Mouse (Mus musculus) hindbrain, postnatal 0 days (tissue): ENCODE data around the gene Zmym4. TPM values are rescaled to one million over a fixed set of nuclear protein-coding genes. Genes with fewer than 3 reads are reported as not detected.
"Not testable (repeated sequence)": the region's sequence is repeated elsewhere in the genome, so short reads cannot be mapped to it uniquely, and the experiment has no call there.

Experiments
- ATAC-seq: fragments of 200-750 bp; cut with Nextera tagmentation; 2 replicates; pipeline ENCODE4 v1.8.0; 2017; ENCODE audit warnings: mild to moderate bottlenecking, moderate TSS enrichment, moderate library complexity
- DNase-seq: peaks from one replicate; pipeline ENCODE4 v3.0.0-alpha.2; 2015; ENCODE audit warnings: low spot score
- H3K27ac ChIP-seq: fragments of 300-500 bp; sonication (generic); 2 replicates; pipeline ENCODE4 v1.5.1; 2014; ENCODE audit warnings: mild to moderate bottlenecking
- H3K27me3 ChIP-seq: fragments of 300-500 bp; sonication (generic); 2 replicates; pipeline ENCODE4 v1.6.1; 2014; ENCODE audit warnings: low read length, mixed read lengths; ENCODE audit not compliant: insufficient read depth
- H3K36me3 ChIP-seq: fragments of 300-500 bp; sonication (generic); 2 replicates; pipeline ENCODE4 v1.6.1; 2014; ENCODE audit warnings: low read length, mixed read lengths; ENCODE audit not compliant: insufficient read depth
- H3K4me1 ChIP-seq: fragments of 300-500 bp; sonication (generic); 2 replicates; pipeline ENCODE4 v1.6.1; 2014; ENCODE audit warnings: antibody characterized with exemption, low read length, mixed read lengths; ENCODE audit not compliant: insufficient read depth
- H3K4me2 ChIP-seq: fragments of 300-500 bp; sonication (generic); 2 replicates; pipeline ENCODE4 v1.6.1; 2014; ENCODE audit warnings: low read depth, mild to moderate bottlenecking, low read length, moderate library complexity, mixed read lengths
- H3K4me3 ChIP-seq: fragments of 300-500 bp; sonication (generic); 2 replicates; pipeline ENCODE4 v1.5.1; 2014; ENCODE audit warnings: low read length
- H3K9ac ChIP-seq: fragments of 300-500 bp; sonication (generic); replicated peaks from 2 replicates; pipeline ENCODE4 v1.6.1; 2014; ENCODE audit warnings: mild to moderate bottlenecking, low read length, moderate library complexity, mixed read lengths
- H3K9me3 ChIP-seq: fragments of 300-500 bp; sonication (generic); 2 replicates; pipeline ENCODE4 v1.6.1; 2016; ENCODE audit warnings: low read length, mixed read lengths
- CTCF ChIP-seq: IDR thresholded peaks from 2 replicates; pipeline ENCODE4 v1.5.1; 2016; ENCODE audit warnings: antibody characterized with exemption, control low read depth, low read depth
- WGBS: fragments of 180-500 bp; shearing (Covaris S2); extraction: QIAGEN DNeasy Blood & Tissue Kit; methylation state at CpG from one replicate; pipeline ENCODE4 v1.1.7; 2014; 5-methylcytosine and 5-hydroxymethylcytosine counted together
- polyA plus RNA-seq: library from polyadenylated mRNA; unstranded; fragments of >200 nt; fragmentation: Nextera tagmentation; extraction: Ambion mirVana; gene quantifications from 2 replicates; pipeline ENCODE4 v1.2.1, GENCODE M21; 2015
- total RNA-seq: library from RNA; depleted of rRNA; stranded (reverse); fragments of >200 nt; gene quantifications from 2 replicates; pipeline ENCODE4 v1.2.3, GENCODE M21; 2014; rRNA removed

The Zmym4 gene
- total RNA-seq, result 42.9 and 49.9 TPM in 2 replicates
- 20.3 and 21.2 TPM in 2 replicates for polyA plus RNA-seq

DNA sequence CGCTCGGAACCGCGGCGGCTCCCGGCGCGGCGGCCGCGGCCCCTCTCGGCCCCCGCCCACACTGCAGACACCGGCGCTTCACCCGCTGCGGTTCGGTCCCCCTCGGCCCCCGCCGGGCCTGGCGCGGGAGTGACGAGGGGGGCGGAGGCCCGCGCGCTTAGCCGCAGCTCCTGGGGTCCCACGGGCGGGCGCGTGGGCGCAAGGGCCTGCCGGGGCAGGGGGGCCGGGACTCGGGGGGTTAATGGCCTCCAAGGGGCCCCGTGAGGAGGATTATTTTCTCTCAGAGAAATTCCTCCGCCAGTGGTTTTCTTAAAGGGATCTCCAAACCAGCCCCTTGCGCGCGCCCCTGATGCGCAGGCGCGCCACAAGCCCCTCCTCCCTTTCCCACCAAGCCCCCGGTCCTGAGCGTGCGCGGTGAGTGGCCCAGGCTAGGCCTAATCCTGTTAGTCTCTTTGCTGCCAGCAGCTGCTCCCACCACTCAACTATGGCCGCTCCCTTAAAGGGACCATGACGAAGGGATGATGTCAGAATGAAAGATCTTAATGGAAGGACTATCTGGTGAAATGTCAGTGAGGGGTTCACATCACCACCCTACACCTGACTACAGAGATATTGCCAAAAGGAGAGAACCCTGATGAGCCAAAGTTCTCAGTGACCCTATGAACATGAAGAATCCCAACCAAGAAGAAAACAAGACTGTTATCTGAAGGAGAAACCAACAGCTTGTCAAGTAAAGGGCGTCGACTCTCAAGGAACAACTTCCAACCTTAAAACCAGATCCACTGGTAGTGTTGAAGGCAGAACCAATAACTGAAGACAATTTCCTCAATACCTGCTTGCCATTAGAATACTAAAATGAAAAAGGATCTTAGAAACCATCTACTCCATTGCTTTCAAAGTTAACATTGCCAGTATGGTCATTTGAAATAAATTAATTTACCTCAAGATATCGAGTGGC lies at the start of gene Zmym4:
TSS of gene Zmym4 (minus strand) at position 272 of the 958 bp plus-strand sequence.
- WGBS, result 8% methylated on average over 34 of the region's 54 CpGs
- peak; percentile 99 for ATAC-seq

DNA sequence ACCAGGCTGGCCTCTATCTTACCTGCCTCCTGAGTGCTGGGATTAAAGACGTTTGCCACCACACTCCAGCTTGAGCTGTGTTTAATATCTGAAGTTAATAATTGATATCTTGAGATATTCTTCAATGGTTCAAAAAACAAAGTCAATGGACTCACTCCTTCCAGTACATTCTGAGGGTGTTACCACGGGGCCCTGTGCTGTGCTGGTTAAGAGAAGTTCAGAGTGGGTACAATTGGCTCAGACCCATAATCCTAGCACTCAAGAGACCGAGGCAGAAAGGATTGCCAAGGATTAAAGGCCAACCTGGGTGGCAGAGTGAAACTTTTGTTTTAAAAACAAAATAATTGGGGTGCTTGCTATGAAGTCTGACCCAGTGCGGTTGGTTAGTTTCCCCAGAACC lies 48.4 kb upstream of the Zmym4 start:
- WGBS, result 78% methylated on average over 4 of the region's 4 CpGs

More for the DNA sequence above, at the start of gene Zmym4:
- Histone ChIP-seq H3K27ac (peak within 1 kb of the TSS; percentile 98), H3K27me3 (no peaks in the 10 kb centered on the region), H3K9me3 (no peaks in the 10 kb centered on the region), H3K4me2 (peak within 1 kb of the TSS; percentile 63), H3K9ac (peak within 1 kb of the TSS; percentile 99), H3K36me3 (no peaks in the 10 kb centered on the region), H3K4me1 (0 out of 2 replicates have a peak, but pooled peaks cover 7% of the 10 kb centered on the region), H3K4me3 (peak within 1 kb of the TSS; percentile 99)
- TF ChIP-seq CTCF, result no peak
- DNase-seq, result peak; percentile 99

DNA sequence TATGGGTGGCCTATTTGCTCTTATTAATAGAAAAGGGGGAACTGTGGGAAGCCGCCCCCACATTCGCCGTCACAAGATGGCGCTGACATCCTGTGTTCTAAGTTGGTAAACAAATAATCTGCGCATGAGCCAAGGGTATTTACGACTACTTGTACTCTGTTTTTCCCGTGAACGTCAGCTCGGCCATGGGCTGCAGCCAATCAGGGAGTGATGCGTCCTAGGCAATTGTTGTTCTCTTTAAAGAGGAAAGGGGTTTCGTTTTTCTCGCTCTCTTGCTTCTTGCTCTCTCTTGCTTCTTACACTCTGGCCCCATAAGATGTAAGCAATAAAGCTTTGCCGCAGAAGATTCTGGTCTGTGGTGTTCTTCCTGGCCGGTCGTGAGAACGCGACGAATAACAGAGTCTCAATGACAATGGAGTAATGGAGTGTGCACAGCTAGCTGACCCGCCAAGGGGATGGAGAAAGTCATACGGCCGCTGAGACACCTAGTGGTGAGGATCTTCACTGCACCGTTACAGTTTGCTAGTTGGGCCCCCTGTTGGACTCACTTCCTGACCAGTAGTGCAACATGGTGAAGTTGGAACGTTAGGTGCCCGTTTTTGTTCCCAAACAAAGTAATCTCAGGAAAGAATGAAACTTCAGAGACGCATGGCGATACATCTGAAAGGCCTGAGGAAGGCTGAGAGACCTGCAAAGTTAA lies 47.5 kb upstream of the Zmym4 start:
- not testable (repeated sequence) for H3K27me3 ChIP-seq, H3K9me3 ChIP-seq, H3K9ac ChIP-seq, H3K4me1 ChIP-seq, H3K36me3 ChIP-seq
- Histone ChIP-seq H3K4me2 (peak overlapping the region; percentile 42), H3K4me3 (peak overlapping the region; percentile 29), H3K27ac (peak overlapping the region; percentile 62; the same call in 1 of the 2 replicates)
- DNase-seq (peak; percentile 93), ATAC-seq (peak; percentile 98)
- peak; percentile 96 for TF ChIP-seq CTCF
- WGBS, result 10% methylated on average over 14 of the region's 26 CpGs

More for the DNA sequence above, 48.4 kb upstream of the Zmym4 start:
- ATAC-seq, result no peak
- Histone ChIP-seq H3K9me3 (no peaks in the 10 kb centered on the region), H3K4me2 (no peak overlapping the region), H3K27ac (no peak overlapping the region), H3K36me3 (no peaks in the 10 kb centered on the region), H3K4me1 (no peaks in the 10 kb centered on the region; the same call in 1 of the 2 replicates), H3K9ac (no peak overlapping the region), H3K27me3 (no peaks in the 10 kb centered on the region), H3K4me3 (no peak overlapping the region)
- DNase-seq, result no peak
- no peak for TF ChIP-seq CTCF

DNA sequence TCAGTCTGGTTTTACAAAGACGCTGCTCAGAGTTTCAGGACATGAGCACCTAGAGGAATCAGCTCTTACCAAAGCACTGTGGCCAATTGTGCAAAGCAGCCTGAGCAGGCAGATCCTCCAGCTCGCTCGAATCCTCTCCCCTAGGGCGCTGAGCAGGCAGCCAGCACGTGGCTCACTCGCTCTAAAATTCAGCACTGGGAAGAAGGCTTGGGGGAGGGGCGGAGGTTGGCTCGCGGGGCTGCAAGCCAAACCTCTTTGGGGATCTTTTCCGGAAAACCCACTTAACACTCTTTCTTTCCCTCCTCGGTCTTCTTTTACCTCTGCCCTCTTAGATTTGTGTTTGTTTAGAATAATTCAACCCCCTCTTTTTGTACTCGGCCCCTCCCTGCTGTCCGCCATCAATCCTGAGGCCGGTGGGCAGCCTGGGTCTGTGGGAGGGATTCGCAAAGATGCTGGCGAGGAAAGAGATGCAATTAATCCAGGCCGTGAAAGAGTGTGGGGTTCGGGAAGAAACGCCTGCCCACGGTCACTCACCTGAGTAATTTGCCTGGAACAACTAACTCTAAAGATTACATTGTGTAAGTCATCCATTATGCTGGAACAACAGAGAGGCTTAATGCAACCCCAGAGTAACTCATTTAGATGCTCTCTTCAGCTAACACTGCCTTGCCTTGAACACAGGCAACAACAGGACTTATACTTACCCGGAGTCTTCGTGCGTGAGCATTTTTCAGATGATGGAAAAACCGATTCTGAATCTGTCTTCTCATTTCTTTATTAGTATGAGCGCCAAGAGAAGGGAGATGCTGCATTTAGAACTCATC lies 37.4 kb upstream of the Zmym4 start:
- 11% methylated on average over 25 of the region's 25 CpGs for WGBS
- peak overlapping the region; percentile 77 for H3K27ac ChIP-seq
- peak overlapping the region; percentile 50 for H3K9ac ChIP-seq
- H3K36me3 ChIP-seq, result no peaks in the 10 kb centered on the region
- peaks cover 8% of the 10 kb centered on the region for H3K4me1 ChIP-seq
- H3K27me3 ChIP-seq, result no peaks in the 10 kb centered on the region
- no peak for TF ChIP-seq CTCF
- peak overlapping the region; percentile 60 for H3K4me2 ChIP-seq
- DNase-seq (peak; percentile 85), ATAC-seq (peak; percentile 92)
- no peaks in the 10 kb centered on the region for H3K9me3 ChIP-seq
- H3K4me3 ChIP-seq, result peak overlapping the region; percentile 30

DNA sequence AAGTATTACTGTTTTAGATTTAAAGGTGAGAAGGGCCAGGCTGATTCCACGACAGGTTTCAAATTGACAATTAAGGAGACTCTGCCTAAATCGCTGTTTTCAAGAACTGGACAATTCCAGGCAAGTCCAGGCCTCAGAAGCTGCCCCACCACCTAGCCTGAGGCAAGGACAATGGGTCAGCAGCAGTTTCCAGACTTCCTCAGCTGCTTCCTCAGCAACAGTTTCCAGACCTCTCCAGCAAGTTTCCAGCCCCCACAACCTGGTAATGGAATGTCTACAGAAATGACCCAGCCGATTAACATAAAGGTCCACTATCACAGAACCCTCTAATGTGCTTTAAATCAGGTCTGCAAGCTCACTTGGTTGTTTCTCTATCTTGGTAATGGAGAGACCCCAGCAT lies 36.4 kb upstream of the Zmym4 start:
- no peaks in the 10 kb centered on the region for H3K9me3 ChIP-seq
- DNase-seq, result no peak
- no peaks in the 10 kb centered on the region for H3K27me3 ChIP-seq
- H3K4me3 ChIP-seq, result no peak overlapping the region
- peak overlapping the region; percentile 77; the same call in 1 of the 2 replicates for H3K27ac ChIP-seq
- peaks cover 8% of the 10 kb centered on the region for H3K4me1 ChIP-seq
- H3K4me2 ChIP-seq, result no peak overlapping the region
- H3K9ac ChIP-seq, result peak overlapping the region; percentile 50; the same call in 1 of the 2 replicates
- TF ChIP-seq CTCF, result no peak
- WGBS, result 83% methylated on average over 3 of the region's 3 CpGs
- no peaks in the 10 kb centered on the region for H3K36me3 ChIP-seq
- no peak for ATAC-seq

DNA sequence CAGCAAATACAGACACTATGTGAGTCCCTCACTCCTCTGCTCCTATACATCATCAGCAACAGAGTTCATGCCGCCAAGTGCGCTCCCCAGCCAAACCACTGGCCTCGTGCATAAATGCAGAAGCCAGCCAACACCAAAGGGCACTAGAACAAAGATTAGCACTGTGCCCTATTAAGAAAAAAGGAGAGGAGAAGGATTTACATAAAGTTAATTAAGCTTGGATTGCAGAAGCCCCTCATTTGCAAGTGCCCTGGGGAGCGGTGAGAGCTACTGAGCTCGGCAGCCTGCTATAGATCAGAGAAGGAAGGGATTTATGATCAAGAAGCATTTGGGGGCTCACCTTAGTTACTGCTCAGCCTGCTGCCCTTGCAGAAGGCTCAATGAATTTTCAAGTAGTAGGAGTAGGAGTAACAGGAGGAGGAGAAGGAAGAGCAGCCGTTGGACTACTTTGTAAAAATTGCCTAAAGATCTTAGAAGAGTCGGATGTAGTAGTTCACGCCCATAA lies 32.7 kb upstream of the Zmym4 start:
- no peak for TF ChIP-seq CTCF
- Histone ChIP-seq H3K4me3 (no peak overlapping the region), H3K4me1 (peaks cover 8% of the 10 kb centered on the region), H3K4me2 (no peak overlapping the region), H3K27me3 (no peaks in the 10 kb centered on the region), H3K27ac (peak overlapping the region; percentile 26; the same call in 1 of the 2 replicates), H3K9me3 (no peaks in the 10 kb centered on the region), H3K36me3 (no peaks in the 10 kb centered on the region), H3K9ac (no peak overlapping the region)
- 27% methylated on average over 8 of the region's 8 CpGs for WGBS
- 0 out of 2 replicates have a peak, but pooled peaks have one; percentile 18 for ATAC-seq
- DNase-seq, result no peak

DNA sequence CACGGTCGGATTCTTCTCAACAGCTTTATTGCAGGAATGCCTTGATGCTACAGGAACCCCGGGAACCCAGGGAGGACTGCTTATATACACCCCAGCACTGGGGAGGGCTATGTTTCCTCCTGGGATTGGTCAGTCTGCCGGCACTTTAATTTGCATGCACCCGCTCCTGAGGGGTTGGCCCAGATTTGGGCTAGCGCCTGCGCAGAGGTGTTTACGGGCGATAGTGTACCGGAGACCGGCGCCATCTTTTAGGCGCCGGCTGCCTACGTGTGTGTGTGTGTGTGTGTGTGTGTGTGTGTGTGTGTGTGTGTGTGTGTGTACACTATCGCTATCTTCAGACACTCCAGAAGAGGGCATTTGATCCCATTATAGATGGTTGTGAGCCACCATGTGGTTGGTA lies 31.4 kb upstream of the Zmym4 start:
- 97% methylated on average over 16 of the region's 16 CpGs for WGBS
- not testable (repeated sequence) for H3K27ac ChIP-seq, DNase-seq, ATAC-seq, H3K4me3 ChIP-seq, H3K4me1 ChIP-seq, H3K9me3 ChIP-seq, H3K4me2 ChIP-seq, H3K36me3 ChIP-seq, H3K9ac ChIP-seq, H3K27me3 ChIP-seq
